Mouse (Mus musculus) hematopoietic stem cell, adult 5-6 weeks (primary cell): ENCODE results near the gene Olfr750. TPM values are rescaled to one million over a fixed set of nuclear protein-coding genes. Genes with fewer than 3 reads are reported as not detected.

Experiments used
- ATAC-seq, 2 experiments: fragments of 125-278 bp in 1 of 2; replicated peaks in 1 of 2; 2 replicates each; pipeline ENCODE4 v1.8.0; 2016 to 2017; ENCODE audit warnings: inconsistent platforms in 2 of 2, mild to moderate bottlenecking in 2 of 2, moderate number of reproducible peaks in 2 of 2, low read depth in 1 of 2, moderate TSS enrichment in 1 of 2; ENCODE audit not compliant: low FRiP score in 2 of 2, poor library complexity in 2 of 2, severe bottlenecking in 2 of 2, insufficient read depth in 1 of 2, low TSS enrichment in 1 of 2
- total RNA-seq: library from RNA; stranded (forward); fragments of 172-1452, 232-1000 nt; gene quantifications from 2 replicates; pipeline ENCODE4 v1.2.3, GENCODE M21; 2017

Gene Olfr750
- not detected in 2 replicates for total RNA-seq

DNA sequence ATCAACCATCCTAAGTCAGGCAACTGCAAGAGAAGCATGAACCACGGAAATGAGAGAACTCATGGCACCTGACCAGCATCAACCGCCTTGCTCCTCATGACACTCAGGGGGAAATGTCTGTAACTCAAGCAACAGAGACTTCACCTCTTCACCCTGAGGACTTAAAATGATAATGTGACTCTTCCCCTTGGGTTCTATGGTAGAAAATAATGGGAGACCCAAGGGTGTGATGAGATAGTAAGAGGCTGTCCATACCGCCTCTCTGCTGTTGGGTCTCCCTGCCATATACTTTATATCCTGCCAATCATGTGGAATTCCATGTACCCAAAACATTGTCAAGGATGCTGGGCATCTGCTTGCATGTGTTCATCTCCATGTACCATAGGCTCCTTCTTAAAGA, at the start of gene Olfr750:
TSS of gene Olfr750 (minus strand) at position 101 of the 400 bp plus-strand sequence.
- ATAC-seq: no peak

DNA sequence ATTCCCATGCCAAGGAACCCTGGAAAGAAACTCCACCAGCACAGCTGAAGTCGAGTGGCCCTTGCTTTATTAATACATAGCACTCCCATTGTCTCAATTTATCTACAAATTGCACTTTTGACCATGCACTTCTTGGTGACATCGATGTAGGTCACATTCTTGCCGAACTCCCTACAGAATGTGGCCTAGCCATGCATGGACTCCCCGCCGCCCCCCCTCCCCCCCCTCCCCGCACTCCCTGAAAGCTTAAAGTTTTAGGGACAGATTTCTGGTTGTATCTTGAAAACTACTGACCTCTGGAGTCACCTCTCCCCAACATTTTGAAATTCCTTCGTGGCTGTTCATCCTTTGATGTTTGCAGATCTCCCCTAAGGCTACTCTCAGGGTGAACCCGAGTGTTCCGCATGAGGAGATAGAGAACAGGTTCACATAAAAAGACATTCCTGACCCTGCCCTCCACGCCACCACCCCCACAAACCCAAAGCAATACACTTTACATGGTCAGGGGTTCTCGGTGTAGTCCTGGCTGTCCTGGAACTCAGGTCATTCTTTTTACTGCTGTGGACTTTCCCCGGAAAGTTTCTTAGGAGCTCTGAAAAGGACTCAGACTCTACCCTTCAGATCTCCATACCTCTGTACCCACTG, 39.8 kb upstream of the Olfr750 start, which contains the start of gene Eddm3b:
TSS of gene Eddm3b (plus strand) at position 511 of the 645 bp plus-strand sequence.
- no peak for ATAC-seq

DNA sequence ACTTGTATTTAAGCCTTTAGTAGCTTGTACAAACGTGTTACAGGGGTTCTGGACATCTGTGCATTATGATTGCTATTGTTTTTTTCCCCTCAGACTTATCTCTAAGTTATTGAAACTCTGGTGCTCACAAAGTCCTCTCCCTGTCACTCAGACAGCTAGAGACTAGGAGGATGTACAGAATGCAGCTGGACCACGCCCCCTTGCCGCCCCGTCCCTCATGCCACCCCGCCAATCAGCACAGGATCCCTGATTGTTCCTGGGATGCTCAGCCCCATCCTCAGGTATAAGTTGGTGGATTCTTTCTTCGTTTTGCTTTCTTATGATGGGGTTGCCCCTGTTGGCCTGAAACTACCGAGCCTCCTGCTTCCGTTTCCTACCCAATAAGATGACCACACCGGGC, 39.2 kb upstream of the Olfr750 start:
- ATAC-seq: no peak

DNA sequence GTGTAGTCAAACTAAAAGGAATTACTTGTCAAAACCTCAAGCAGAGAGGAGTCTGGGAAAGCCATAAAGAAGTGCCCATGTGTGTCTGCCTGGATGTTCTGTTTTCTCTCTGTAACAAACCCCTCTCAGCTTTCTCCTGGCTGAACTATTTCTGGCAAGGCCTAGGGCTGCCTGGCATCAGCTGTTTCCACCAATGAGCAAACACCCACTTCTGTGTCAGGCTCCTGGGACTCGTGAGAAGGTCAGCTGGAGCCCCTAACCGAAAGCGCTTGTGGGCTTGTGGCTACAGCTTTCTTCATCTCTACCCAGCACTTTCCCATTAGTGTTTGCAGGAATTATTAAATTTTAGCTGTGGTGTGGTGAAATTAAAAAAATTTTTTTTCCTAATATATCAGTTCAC, 37.7 kb upstream of the Olfr750 start:
- no peak for ATAC-seq

DNA sequence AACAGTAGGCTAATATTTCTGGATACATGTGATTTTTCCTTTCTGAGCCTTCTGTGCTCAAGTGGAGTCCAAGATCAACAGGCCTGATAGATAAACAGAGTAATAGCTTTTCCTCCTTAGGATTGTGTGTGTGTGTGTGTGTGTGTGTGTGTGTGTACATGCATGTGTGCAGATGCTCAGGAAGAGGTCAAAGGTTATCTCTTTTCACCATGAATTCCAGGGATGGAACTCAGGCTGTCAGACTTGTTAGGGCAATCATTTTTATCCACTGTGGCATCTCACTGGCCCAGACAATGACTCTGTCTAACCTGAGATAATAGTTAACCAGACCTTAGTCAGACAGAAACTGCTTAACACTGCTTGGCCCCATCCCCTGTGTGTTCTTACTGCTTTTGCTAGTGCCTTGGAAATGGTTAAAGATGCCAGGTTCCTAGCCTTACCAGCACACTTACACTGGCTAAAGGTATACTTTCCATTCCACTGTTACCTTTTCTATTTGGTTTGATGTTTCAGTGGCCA, 32.3 kb upstream of the Olfr750 start:
- ATAC-seq: no peak

DNA sequence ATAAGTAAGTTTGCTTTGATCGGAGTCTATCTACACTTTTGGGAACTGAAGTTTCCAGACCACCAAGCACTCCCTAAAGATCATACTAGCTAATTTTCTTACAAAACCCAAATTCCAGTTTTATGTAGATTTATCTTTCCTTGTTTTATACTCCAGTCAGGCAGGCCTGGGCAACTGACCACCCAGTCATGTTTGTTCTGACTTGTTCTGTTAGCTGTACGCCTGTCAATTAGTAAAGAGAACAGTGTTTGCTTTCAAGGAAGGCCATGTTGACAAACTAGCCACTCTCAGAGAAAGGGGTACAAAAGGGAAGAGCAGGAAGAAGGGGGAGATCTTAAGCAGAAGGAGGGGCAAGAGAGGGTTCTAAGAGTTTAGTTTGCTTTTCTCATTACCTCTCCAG, 30.1 kb upstream of the Olfr750 start:
- no peak for ATAC-seq

DNA sequence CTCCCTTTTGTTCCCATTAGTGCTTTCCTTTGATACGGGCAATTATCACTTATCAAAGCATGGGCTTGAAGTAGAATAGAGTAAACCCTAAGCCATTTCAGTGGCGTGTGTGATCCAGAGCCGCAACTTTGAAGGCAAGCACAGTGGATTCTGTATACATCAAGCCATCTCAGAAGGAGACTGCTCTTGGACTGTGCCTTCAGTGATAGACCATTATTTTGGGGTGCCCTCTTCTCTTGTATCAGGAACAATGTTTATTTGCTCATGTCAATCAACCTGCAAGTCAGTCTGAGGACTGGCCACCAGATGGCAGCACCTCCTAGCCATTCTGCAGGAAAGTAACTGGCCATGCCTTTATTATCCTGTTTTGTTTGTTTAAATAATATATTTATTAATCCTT, 29.0 kb upstream of the Olfr750 start:
- peak in 1 of 2 experiments; percentile 56; a peak in 2 of 4 replicates for ATAC-seq

DNA sequence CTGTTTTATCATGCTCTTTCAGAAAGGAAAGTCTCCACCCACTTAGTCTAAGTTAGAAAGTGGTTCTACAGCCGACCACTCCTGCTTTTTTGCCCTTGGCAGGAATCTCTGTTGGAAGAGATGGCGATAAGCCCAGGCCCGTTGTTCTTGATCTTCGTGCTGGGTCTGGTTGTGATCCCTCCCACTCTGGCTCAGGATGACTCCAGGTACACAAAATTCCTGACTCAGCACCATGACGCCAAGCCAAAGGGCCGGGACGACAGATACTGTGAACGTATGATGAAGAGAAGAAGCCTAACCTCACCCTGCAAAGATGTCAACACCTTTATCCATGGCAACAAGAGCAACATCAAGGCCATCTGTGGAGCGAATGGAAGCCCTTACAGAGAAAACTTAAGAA, 27.0 kb upstream of the Olfr750 start:
- no peak for ATAC-seq

DNA sequence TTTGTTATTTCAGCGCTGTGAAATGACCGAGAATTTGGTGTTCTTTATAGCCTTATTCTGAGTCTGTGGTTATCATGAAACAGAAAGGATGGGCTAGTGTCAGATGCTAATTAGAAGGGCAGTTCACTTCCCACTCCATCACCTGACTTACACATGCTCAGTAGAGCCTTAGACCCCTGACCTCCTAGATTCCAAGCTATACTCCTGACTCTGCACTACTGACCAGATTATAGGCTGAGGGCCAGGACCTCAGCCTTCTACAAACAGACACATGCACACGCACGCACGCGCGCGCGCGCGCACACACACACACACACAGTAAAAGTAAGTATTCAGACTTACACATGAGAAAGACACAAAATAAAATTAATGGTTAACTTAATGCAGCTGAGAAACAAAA, 24.7 kb upstream of the Olfr750 start:
- ATAC-seq: no peak

DNA sequence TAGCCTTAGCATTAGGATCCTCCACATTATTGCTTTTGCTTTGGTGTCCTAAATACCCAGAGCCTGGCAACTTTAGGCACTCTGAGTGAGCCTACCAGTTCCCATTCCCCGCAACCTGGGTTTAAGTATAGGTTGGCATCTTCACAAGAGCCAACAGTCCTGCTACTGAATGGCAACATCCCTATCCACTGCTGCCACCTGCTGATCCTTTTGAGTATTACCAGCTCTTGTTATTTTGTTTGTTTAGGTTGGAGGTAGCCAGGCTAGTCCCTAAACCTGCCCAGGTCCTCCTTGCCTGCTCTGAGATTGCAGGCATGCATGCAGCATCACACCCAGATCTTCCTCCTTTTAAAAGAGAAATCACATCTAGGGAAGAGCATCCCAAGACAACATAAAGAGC, 24.1 kb upstream of the Olfr750 start:
- peak; percentile 53 to 65 for ATAC-seq

DNA sequence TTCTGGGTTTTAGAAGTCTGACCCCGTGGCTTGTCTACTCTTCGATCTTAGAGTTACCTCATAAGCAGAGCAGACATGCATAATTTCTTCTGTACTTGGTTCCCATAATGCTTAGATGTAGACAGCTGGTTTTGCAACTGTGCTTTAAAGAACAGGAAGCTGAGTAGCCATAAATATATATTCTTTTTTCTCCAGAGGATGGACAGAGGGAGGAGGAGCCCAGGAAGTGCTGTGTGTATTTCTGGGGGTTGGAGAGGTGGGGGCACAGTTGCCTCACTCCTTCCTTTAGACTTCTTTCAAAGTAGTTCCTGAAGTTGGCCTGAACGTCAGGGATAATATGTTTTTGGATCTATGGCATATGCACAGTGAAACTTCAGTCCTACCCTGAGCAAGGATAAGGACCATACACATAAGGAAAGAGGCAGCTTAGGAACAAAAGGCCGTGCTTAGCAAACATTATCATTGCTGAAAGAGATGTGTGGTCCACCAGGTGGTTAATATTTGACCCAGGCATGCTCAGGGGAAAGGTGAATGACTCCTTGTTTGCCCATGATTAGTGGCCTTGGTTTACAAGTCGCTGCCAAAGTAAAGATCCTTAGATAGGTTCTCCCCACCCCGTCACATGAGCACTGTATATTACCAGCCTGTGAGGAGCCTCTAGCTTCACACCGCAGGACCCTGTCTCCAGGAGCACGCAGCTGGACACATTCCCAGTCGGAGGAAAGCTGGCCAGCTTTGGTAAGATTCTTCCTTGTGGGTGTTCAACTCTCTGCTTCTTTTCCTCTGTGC, 21.7 kb upstream of the Olfr750 start:
- ATAC-seq: no peak; a peak in 1 of 4 replicates

DNA sequence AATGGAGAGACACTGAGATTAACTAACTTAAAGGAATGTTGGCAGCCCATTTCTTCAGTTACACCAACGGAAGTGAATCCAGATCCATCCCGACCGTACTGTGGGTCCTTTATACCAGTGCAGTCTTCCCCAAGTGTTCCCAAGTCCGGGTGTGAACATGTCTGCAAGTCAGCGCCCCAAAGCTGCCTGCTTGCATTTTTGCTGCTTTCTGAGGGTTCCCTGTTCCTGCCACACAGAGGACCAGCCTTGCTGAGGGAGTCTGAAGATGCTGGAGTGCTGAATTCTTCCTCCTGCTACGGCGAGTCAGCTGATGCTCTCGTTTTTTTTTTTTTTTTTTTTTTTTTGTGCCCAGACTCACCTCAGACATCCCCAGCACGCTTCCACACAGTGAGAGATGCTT, 20.7 kb upstream of the Olfr750 start:
- ATAC-seq: no peak

DNA sequence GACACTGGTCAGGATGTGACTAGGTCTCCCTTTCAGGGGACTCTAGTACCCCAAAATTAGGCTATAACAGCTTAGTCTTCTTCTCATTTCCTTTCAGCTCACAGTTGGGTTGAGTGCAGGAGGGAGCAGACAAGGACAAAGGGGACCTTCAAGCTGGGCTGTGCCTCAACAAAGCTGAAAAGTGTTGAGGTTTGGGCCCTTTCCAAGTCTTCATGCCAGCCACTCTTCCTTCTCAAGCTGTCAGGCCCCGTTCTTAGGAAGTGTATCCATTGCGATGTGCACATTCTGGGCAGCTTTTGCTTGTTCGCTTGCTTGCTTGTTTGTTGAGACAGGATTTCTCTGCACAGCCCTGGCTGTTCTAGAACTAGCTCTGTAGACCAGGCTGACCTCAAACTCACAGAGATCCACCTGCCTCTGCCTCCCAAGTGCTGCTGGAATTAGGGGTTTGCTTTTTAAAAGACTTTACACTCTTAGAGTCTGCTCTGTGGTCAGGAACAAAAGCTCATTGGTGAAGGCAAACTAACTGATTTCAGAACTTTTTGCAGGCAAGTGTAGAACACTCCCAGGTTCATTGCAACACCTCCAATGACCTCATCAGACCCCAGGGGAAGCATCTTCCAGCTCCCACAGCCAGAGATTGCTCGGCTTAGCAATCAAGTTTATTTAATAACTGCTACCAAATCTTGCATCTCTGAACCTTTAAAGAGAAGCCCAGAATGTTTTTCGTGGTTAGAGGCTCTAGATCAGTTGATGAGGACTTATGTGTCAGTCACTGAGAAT, 20.1 kb upstream of the Olfr750 start:
- no peak for ATAC-seq

DNA sequence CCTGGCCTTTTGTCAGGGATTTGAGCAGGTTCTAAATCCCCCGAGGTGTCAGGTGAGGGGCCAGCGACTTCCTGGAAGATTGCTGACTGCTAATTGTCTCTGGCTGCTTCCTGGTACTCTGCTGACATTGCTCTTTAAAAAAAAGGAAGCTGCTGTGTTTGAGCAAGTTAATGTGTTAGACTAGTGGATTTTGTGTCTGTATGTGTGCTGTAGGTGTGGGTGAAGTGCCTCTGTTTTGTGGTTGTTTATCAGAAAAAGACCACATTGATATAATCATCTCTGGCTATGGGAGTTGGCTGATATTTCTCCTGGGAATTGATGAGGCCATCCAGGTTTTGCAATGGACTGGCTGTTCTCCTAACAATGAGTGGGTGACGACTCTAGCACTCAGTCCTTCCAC, 19.3 kb upstream of the Olfr750 start:
- ATAC-seq: no peak

DNA sequence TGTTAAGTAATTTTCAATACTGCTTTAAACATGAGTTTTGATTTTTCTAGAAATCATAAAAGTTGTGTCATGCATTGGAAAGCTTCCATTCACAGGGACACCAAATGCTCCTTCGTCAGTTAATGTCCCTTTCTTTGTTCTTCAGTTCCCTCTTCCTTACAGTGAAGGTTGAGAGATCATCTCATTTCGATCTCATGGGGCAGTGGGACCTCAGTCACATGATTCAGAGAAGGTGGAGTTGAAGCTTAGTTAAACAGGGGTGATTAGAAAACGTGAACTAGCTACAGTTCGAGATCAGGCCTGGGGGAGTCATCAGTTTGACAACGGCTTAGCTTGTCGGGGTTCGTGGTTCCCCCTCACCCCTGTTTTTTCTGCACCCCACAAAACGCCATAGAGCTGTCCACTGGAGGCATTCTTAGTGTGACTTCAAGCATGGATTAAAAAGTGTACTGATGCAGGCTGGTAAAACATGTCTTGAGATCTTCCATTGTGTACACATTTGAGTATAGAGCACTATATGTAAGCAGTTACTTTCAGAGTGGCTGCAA, 17.9 kb upstream of the Olfr750 start:
- ATAC-seq: no peak

DNA sequence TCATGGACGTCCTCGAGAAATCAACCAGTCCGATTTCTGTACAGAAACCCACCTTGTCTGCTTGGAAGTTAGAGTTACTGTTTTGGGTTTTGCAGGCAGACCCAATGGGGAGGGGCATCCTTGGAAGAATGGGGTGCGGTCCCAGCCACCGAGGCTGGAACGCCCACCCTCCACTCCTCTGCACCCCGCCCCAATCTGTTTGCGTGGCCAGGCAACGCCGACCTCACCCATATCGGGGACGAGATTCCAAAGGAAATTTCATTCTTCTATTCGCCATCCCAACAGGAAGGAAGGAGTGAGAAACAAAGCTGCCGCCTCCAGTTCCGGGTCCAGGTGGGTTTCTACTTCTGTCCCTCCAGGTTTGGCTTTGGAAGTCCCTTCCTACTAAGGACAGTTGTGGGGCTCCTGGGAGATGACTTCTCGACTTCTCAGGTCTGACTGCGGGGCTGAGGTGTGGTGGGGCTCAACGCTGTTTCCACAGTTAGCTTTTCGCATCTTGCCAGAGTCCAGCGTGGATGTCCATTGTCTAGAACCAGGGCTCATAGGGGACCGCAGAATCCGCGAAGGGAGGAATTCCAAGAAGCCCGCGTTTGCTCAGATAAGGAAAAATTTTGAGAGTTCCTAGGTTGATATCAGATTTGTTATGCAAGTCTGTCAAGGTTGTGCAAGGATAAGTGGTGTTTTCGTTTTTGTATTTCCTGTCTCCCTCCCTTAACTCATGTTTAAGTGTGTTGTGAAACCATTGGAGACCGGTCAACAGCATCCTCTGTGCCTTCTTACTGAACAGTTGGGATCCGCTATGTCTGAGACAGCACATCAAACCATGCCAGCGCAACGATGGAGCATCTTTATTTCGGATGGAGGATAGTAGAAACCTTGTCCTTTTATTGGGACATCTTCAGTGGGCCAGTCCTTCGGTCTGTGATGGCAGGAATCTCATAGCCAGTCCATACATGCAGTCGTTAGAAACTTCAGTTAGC, 17.0 kb upstream of the Olfr750 start, which contains the start of the genes Rnase4 and Ang:
TSS of gene Rnase4 (plus strand) at position 157 of the 980 bp plus-strand sequence.
TSS of gene Ang (plus strand) at position 230 of the 980 bp plus-strand sequence.
- no peak for ATAC-seq
